Mouse (Mus musculus): Measurements from ENCODE around the gene Fam122a.
A peak's percentile ranks its signal among the peaks of the same experiment; 100 is the strongest.

GRCm38 (mm10) chr19:24476929-24477882 is at the start of gene Fam122a:
- TF ChIP-seq CTCF (IDR thresholded peaks at IDR 0.05; ENCODE audit: extremely low read depth, insufficient read length, insufficient replicate concordance, low read depth, low read length) (no peak), POLR2A (IDR thresholded peaks at IDR 0.05; ENCODE audit: low read depth, low read length) (peak; percentile 77)

Data from small intestine, adult 2 months (tissue).